Mouse (Mus musculus) spleen, postnatal 10 days (tissue): ENCODE measurements around the gene Zfp827.

Experiments used
- DNase-seq, 2 experiments: peaks; one replicate each; pipeline ENCODE4 v3.0.0; 2021 to 2022; ENCODE audit warnings: low spot score in 2 of 2

Zfp827 gene

GRCm38 (mm10) chr8:79157366-79157765 lies 129.1 kb downstream of the Zfp827 start:
- DNase-seq = no peak

GRCm38 (mm10) chr8:79158357-79158756 lies 130.1 kb downstream of the Zfp827 start:
- no peak for DNase-seq

- no peak for DNase-seq
These were observed 131.2 kb downstream of the Zfp827 start for GRCm38 (mm10) chr8:79159397-79159796.

DNA sequence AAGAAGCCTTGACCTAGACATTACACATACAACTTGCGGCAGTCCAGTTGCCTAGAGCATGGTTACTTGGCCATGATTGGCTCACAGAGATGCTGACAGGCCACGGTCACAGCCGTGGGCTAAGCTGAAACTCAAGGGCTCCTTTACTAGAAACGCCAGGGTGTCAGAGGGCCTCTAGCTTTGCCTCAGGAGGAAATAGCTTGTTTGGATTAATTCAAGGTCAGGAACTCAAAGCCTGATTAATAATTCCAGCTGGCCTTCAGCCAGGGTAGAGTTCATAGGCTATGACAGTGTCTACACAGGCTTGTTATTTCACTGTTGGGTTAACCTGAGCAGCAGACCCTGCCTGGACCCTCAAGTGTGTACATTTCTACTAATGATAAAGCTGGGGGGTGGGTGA lies 132.1 kb downstream of the Zfp827 start:
- DNase-seq = no peak

- DNase-seq = peak in 1 of 2 experiments; percentile 44
These were observed 133.0 kb downstream of the Zfp827 start for GRCm38 (mm10) chr8:79161172-79161778.

GRCm38 (mm10) chr8:79162533-79163308 lies 134.5 kb downstream of the Zfp827 start:
- peak in 1 of 2 experiments; percentile 44 for DNase-seq

GRCm38 (mm10) chr8:79164336-79164735 lies 136.1 kb downstream of the Zfp827 start:
- no peak for DNase-seq

GRCm38 (mm10) chr8:79165276-79165675 lies 137.0 kb downstream of the Zfp827 start:
- no peak for DNase-seq

GRCm38 (mm10) chr8:79173606-79174005 lies 145.4 kb downstream of the Zfp827 start:
- no peak for DNase-seq

DNA sequence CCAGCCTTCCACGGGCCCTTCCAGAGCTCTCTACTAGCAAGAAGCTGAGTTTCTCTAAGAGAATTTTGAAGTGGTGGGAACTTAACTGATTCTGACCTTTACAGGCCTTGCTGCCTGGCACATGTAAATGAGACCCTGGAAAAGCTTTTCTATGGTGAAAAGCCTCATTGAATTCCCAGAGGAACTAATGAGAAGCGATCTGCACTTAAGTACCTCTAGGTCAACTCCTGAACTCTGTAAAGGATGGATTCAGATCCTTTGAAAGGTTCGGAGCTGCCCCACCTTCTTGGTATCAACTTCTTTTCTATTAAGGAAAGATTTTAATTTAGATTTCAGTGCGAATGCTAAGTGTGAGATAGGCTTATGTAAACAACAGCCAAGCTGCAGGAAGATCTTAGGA lies 147.8 kb downstream of the Zfp827 start:
- no peak for DNase-seq

- DNase-seq = no peak
These were observed 151.4 kb downstream of the Zfp827 start for GRCm38 (mm10) chr8:79179678-79180077.

DNA sequence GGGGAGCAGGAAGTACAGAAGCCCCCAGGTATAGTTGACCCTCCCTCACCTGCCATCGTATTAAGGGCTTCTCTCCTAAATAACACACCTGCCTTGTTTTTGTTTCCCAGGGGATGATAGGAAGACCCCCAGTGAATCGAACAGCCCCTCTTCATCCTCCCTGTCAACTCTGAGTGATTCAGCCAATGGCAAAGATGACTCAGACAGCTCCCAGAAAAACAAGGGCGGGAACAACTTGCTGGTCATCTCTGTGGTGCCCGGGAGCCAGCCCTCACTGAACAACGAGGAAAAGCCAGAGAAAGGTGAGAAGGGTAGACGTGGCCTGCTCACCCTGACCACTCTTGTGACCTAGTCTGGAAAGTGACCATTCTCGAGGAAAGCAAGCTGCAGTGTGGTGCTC lies 157.3 kb downstream of the Zfp827 start:
- DNase-seq = no peak

DNA sequence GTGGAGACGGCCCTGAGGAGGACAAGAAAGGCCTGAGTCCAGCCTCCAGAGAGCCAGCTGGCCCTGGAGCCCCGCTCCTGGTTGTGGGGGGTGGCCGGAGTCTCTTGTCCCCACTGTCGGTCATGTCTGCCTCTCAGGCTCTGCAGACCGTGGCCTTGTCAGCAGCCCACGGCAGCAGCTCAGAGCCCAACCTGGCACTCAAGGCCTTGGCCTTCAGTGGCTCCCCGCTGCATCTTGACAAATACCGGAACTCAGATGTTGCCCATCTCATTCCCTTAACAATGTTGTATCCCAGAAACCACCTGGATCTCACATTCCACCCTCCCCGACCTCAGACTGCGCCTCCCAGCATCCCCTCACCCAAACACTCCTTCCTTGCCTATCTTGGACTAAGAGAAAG lies 161.8 kb downstream of the Zfp827 start:
- no peak for DNase-seq

- no peak for DNase-seq
These were observed 168.2 kb downstream of the Zfp827 start for GRCm38 (mm10) chr8:79196481-79196880.

DNA sequence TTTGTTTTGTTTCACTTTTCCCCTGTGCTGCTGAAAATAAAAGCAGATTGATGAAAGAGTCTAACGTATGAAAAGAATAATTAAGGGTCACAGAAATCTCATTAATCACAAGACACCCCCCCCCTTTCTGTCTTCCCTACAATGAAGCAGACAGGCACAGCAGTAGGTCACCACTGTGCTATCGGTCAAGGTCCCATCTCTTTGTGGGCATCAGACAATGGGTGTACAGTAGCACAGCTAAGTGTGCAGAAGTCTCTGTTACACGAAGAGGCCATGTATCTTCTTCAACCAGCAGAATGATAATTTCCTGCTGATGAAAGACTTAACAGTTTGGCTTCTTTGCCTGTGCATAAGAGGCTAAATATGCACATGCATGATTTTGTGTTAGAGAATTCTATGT lies 170.4 kb downstream of the Zfp827 start:
- no peak for DNase-seq

DNA sequence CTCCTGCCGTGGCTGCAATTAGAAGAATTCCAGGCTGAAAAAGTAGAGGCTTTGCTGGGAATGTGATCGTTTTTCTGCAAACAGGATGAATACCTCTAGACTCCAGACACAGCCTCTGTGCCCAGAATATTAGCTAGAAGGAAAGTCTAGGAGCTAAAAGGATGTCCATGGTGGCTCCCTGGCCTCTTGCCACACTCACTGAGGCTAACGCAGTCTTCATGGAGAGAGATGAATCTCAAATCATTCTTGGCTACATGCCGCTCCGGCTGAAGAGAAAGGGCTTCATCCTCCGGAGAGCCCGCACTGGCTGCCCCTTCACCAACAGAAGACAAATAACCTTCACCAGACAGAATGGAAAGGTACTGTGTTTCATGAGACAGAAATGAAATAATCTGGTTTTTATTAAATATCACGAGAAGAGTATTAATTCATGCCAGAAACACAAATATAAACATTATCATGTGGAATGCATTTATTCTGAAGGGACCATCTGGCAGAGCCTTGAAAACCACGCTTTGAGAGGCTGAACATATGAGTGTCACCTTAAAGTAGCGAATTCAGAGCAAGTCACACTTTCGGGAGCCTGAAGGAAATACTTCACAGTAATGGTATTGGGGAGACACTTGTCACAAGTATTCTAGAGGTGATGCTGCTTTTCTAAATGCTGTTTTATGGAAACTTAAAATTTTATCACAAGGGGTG lies 173.4 kb downstream of the Zfp827 start:
- DNase-seq = no peak

DNA sequence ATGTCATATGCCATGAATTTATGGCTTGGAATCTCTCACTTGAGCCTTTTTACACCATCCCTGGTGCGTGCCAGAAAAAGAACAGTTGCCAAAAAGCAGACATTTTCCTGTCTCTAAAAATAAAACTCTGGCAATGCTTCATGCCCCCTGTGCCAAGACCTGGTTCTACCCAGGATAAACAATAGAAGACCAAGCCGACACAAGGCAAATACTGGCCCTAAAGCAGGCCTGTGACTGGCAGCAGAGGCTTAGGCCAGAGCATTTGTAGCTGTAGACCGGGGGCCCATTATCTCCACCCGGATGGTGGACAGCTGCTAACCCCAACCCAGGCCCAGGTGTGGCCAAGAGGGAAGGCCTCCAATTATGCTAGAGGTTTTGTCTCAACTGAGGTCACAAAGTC lies 178.7 kb downstream of the Zfp827 start:
- DNase-seq = no peak

- DNase-seq = no peak
These were observed 179.9 kb downstream of the Zfp827 start for GRCm38 (mm10) chr8:79208181-79208580.

GRCm38 (mm10) chr8:79208691-79209640 lies 180.7 kb downstream of the Zfp827 start:
- no peak for DNase-seq

GRCm38 (mm10) chr8:79209641-79210358 lies 181.6 kb downstream of the Zfp827 start:
- peak in 1 of 2 experiments; percentile 19 for DNase-seq

DNA sequence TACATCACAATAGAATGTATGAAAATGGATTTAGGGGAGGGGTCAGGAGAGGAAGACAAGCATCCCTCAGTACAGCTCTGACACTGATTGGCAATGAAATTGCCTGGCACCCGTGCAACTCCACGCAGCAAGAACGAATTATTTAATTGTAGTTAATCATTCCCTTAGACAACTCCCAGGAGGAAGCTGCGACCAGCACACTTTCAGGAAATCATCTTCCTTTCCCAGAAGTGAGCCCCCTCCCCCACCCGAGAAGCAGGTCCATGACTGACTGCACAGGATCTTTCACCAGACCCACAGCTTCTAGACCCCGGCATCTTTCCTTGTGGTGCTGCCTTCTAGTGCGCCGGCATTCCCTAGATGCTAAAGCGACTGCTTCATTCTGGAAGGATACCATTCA lies 183.4 kb downstream of the Zfp827 start:
- DNase-seq = no peak
